Mouse (Mus musculus): ENCODE measurements around the gene Mucl3. TPM values are rescaled to one million over a fixed set of nuclear protein-coding genes. Genes with fewer than 3 reads are reported as not detected.
A peak's percentile ranks its signal among the peaks of the same experiment; 100 is the strongest.

Gene Mucl3
- 71.0 and 145 TPM in 2 replicates for polyA plus RNA-seq (2015; fragmentation: Nextera tagmentation; extraction: Ambion mirVana)

DNA sequence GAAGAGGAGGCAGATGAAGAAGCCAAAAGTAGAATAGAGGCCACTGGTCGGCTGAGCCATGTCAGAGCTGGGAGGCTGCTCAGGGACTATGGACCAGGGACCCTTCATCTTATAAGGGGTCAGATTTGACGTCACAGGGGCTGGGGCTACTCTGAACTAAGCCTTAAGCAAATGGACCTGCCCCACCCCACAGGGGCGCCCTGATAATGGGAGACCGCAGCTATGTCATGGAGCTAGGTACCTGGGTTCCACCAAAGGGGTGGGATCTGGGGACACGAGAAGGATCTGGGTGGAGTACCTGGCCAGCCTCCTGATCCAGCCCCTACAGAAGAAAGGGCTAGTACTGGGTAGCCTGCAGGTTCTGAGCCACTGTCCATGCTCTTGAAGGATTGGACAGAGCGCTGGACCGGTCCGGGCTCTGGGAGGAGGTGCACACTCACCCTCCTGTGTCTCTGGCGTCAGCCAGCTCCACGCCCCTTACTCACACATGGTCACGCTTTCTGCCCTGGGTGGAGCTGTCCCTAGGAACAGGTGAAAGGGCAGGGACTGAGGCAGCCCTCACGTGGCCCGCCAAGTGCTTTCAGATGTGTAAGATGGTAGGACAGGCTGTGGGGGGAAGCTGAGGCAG is at the start of gene Mucl3:
TSS of gene Mucl3 (minus strand) at position 87 of the 628 bp plus-strand sequence.
- peaks cover under 1% of the 10 kb centered on the region; the same call in 1 of the 2 replicates for H3K4me1 ChIP-seq (ENCODE audit: control insufficient read depth, insufficient read depth, low read length)
- peak within 1 kb of the TSS; percentile 17; the same call in 1 of the 2 replicates for H3K4me3 ChIP-seq (replicated peaks; ENCODE audit: low read length)
- no peaks in the 10 kb centered on the region for H3K36me3 ChIP-seq (ENCODE audit: control insufficient read depth, insufficient read depth, low read length)
- no peaks in the 10 kb centered on the region for H3K9me3 ChIP-seq (replicated peaks; ENCODE audit: control insufficient read depth, low read length)
- H3K9ac ChIP-seq (ENCODE audit: low read length), result peak within 1 kb of the TSS; percentile 35; the same call in 1 of the 2 replicates
- WGBS, result 57% methylated on average over 13 of the region's 13 CpGs
- H3K27ac ChIP-seq (ENCODE audit: low read length), result no peak within 1 kb of the TSS
- peak within 1 kb of the TSS; percentile 19; the same call in 1 of the 2 replicates for H3K4me2 ChIP-seq (ENCODE audit: low read depth, low read length)
- H3K27me3 ChIP-seq (ENCODE audit: control insufficient read depth, insufficient read depth, low read length), result no peaks in the 10 kb centered on the region
- peak; percentile 70; the same call in 1 of the 2 replicates for ATAC-seq (ENCODE audit: insufficient read depth, low FRiP score)

DNA sequence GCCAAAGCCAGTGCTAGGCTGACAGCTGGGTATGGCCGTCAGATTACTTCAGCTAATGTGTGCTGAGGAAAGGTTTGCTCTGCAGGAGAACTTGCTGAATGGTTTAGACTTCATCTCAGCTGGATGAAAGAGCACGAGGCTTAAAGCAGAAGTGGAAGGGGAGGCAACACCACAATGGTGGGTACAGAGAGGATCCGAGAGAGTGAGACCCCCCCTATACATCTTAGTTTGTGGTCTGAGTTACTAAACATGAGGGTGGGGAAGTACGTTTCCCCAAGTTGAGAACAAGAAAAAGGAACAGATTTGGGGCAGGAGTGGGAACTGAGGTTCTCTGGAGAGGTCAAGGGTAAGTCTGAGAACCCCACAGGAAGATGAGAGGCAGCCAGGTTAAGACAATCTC is 48.9 kb upstream of the Mucl3 start:
- WGBS, result 79% methylated on average over 4 of the region's 4 CpGs
- peaks cover 27% of the 10 kb centered on the region for H3K36me3 ChIP-seq (ENCODE audit: control insufficient read depth, insufficient read depth, low read length)

GRCm38 (mm10) chr17:35691811-35692210 is 48.3 kb upstream of the Mucl3 start:
- Histone ChIP-seq H3K9me3 (replicated peaks; ENCODE audit: control insufficient read depth, low read length) (peaks cover 4% of the 10 kb centered on the region; the same call in 1 of the 2 replicates), H3K9ac (ENCODE audit: low read length) (no peak overlapping the region), H3K27me3 (ENCODE audit: control insufficient read depth, insufficient read depth, low read length) (no peaks in the 10 kb centered on the region), H3K4me1 (ENCODE audit: control insufficient read depth, insufficient read depth, low read length) (peaks cover 4% of the 10 kb centered on the region), H3K4me3 (replicated peaks; ENCODE audit: low read length) (no peak overlapping the region), H3K4me2 (ENCODE audit: low read depth, low read length) (no peak overlapping the region), H3K36me3 (ENCODE audit: control insufficient read depth, insufficient read depth, low read length) (peaks cover 32% of the 10 kb centered on the region), H3K27ac (ENCODE audit: low read length) (no peak overlapping the region)
- WGBS, result 70% methylated on average over 4 of the region's 4 CpGs
- no peak for ATAC-seq (ENCODE audit: insufficient read depth, low FRiP score)

More for the DNA sequence above, 48.9 kb upstream of the Mucl3 start:
- Histone ChIP-seq H3K27me3 (ENCODE audit: control insufficient read depth, insufficient read depth, low read length) (no peaks in the 10 kb centered on the region), H3K9me3 (replicated peaks; ENCODE audit: control insufficient read depth, low read length) (peaks cover 4% of the 10 kb centered on the region; the same call in 1 of the 2 replicates), H3K4me1 (ENCODE audit: control insufficient read depth, insufficient read depth, low read length) (peaks cover 10% of the 10 kb centered on the region), H3K27ac (ENCODE audit: low read length) (no peak overlapping the region), H3K9ac (ENCODE audit: low read length) (no peak overlapping the region), H3K4me2 (ENCODE audit: low read depth, low read length) (no peak overlapping the region), H3K4me3 (replicated peaks; ENCODE audit: low read length) (no peak overlapping the region)
- no peak for ATAC-seq (ENCODE audit: insufficient read depth, low FRiP score)

- H3K9ac ChIP-seq (ENCODE audit: low read length), result no peak overlapping the region
- H3K4me1 ChIP-seq (ENCODE audit: control insufficient read depth, insufficient read depth, low read length), result no peaks in the 10 kb centered on the region
- no peak overlapping the region for H3K27ac ChIP-seq (ENCODE audit: low read length)
- no peaks in the 10 kb centered on the region for H3K27me3 ChIP-seq (ENCODE audit: control insufficient read depth, insufficient read depth, low read length)
- no peak overlapping the region for H3K4me2 ChIP-seq (ENCODE audit: low read depth, low read length)
- ATAC-seq (ENCODE audit: insufficient read depth, low FRiP score), result no peak
- H3K9me3 ChIP-seq (replicated peaks; ENCODE audit: control insufficient read depth, low read length), result no peaks in the 10 kb centered on the region
- no peak overlapping the region for H3K4me3 ChIP-seq (replicated peaks; ENCODE audit: low read length)
- H3K36me3 ChIP-seq (ENCODE audit: control insufficient read depth, insufficient read depth, low read length), result peaks cover 31% of the 10 kb centered on the region
- 91% methylated on average over 18 of the region's 18 CpGs for WGBS
Observed at GRCm38 (mm10) chr17:35689936-35690645, 46.6 kb upstream of the Mucl3 start.

- no peaks in the 10 kb centered on the region for H3K9me3 ChIP-seq (replicated peaks; ENCODE audit: control insufficient read depth, low read length)
- H3K4me2 ChIP-seq (ENCODE audit: low read depth, low read length), result no peak overlapping the region
- no peak overlapping the region for H3K4me3 ChIP-seq (replicated peaks; ENCODE audit: low read length)
- H3K27ac ChIP-seq (ENCODE audit: low read length), result no peak overlapping the region
- no peak overlapping the region for H3K9ac ChIP-seq (ENCODE audit: low read length)
- 80% methylated on average over 25 of the region's 25 CpGs for WGBS
- no peaks in the 10 kb centered on the region for H3K4me1 ChIP-seq (ENCODE audit: control insufficient read depth, insufficient read depth, low read length)
- peaks cover 35% of the 10 kb centered on the region for H3K36me3 ChIP-seq (ENCODE audit: control insufficient read depth, insufficient read depth, low read length)
- H3K27me3 ChIP-seq (ENCODE audit: control insufficient read depth, insufficient read depth, low read length), result no peaks in the 10 kb centered on the region
- ATAC-seq (ENCODE audit: insufficient read depth, low FRiP score), result no peak
Observed at GRCm38 (mm10) chr17:35688347-35689175, 45.1 kb upstream of the Mucl3 start.

DNA sequence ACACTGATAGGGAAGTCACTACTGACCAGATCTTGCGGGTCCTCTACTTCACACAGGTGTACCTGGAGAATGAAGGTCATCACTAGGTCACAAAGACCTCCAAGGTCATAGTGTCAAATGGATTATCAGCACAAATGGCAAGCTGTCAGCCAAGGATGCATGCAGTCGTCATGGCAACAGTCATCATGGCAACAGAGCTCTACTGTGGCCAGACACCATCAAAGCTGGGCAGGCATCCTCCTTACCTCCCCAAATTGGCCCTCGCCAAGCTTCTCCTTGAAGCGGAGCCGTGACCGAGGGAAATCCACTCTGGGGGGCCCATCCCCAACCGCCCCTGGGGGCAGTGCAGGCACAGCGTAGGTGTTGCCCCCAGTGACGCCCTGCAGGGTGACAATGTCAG is 41.6 kb upstream of the Mucl3 start:
- Histone ChIP-seq H3K4me1 (ENCODE audit: control insufficient read depth, insufficient read depth, low read length) (no peaks in the 10 kb centered on the region), H3K4me3 (replicated peaks; ENCODE audit: low read length) (no peak overlapping the region), H3K9me3 (replicated peaks; ENCODE audit: control insufficient read depth, low read length) (no peaks in the 10 kb centered on the region), H3K4me2 (ENCODE audit: low read depth, low read length) (no peak overlapping the region), H3K27me3 (ENCODE audit: control insufficient read depth, insufficient read depth, low read length) (no peaks in the 10 kb centered on the region), H3K36me3 (ENCODE audit: control insufficient read depth, insufficient read depth, low read length) (peaks cover 35% of the 10 kb centered on the region), H3K27ac (ENCODE audit: low read length) (no peak overlapping the region), H3K9ac (ENCODE audit: low read length) (no peak overlapping the region)
- ATAC-seq (ENCODE audit: insufficient read depth, low FRiP score), result no peak
- WGBS, result 67% methylated on average over 9 of the region's 9 CpGs

GRCm38 (mm10) chr17:35681986-35682385 is 38.5 kb upstream of the Mucl3 start:
- H3K27ac ChIP-seq (ENCODE audit: low read length), result no peak overlapping the region
- no peak for ATAC-seq (ENCODE audit: insufficient read depth, low FRiP score)
- H3K4me1 ChIP-seq (ENCODE audit: control insufficient read depth, insufficient read depth, low read length), result no peaks in the 10 kb centered on the region
- peaks cover 30% of the 10 kb centered on the region for H3K36me3 ChIP-seq (ENCODE audit: control insufficient read depth, insufficient read depth, low read length)
- H3K9me3 ChIP-seq (replicated peaks; ENCODE audit: control insufficient read depth, low read length), result no peaks in the 10 kb centered on the region
- 87% methylated on average over 13 of the region's 13 CpGs for WGBS
- H3K27me3 ChIP-seq (ENCODE audit: control insufficient read depth, insufficient read depth, low read length), result no peaks in the 10 kb centered on the region
- H3K4me2 ChIP-seq (ENCODE audit: low read depth, low read length), result no peak overlapping the region
- no peak overlapping the region for H3K9ac ChIP-seq (ENCODE audit: low read length)
- no peak overlapping the region for H3K4me3 ChIP-seq (replicated peaks; ENCODE audit: low read length)

DNA sequence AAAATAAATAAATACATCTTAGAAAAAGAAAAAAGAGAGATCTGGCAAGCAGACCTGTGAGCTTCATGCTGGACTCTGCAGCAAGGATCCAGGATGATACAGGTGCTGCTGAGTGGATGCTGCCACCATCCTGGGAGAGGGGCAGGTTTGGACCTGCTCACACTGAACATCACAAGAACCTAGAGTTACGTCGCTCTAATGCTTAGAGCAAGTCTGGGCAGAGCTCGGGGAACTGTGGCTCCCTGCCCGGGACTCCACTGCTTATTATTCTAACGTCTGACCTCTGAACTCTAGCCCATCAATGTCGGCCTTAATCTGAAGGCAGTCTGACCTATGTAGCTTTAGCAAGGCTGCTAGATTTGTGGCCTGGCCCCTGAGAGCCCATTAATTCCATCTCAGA is 37.1 kb upstream of the Mucl3 start:
- Histone ChIP-seq H3K36me3 (ENCODE audit: control insufficient read depth, insufficient read depth, low read length) (peaks cover 25% of the 10 kb centered on the region), H3K4me3 (replicated peaks; ENCODE audit: low read length) (no peak overlapping the region), H3K9me3 (replicated peaks; ENCODE audit: control insufficient read depth, low read length) (no peaks in the 10 kb centered on the region), H3K27ac (ENCODE audit: low read length) (no peak overlapping the region), H3K27me3 (ENCODE audit: control insufficient read depth, insufficient read depth, low read length) (no peaks in the 10 kb centered on the region), H3K9ac (ENCODE audit: low read length) (no peak overlapping the region), H3K4me2 (ENCODE audit: low read depth, low read length) (no peak overlapping the region), H3K4me1 (ENCODE audit: control insufficient read depth, insufficient read depth, low read length) (no peaks in the 10 kb centered on the region)
- ATAC-seq (ENCODE audit: insufficient read depth, low FRiP score), result peak; percentile 44; the same call in 1 of the 2 replicates
- 31% methylated on average over 6 of the region's 6 CpGs for WGBS

Data from stomach, embryonic 16.5 days (tissue).